Mouse (Mus musculus): ENCODE results near the gene Actr10.

DNA sequence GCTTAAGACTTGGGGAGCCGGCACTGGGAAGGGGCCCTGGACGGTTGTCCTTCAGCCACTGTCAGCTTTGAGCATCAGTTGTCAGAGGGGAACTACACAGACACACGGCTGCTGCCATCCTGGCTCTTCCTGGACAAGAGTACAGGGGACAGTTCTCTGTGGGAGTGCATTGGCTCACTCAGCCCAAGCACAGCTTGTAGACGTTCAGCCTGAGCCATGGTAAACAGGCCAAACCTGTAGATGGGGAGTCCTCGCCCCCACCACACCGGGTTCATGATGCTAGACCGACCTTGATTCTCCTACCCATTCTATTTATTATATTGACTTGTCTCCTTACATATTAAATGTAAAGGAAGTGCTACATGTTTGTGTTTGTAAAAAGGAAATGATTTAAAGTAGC lies 42.4 kb upstream of the Actr10 start:
- no peak for TF ChIP-seq ZKSCAN1 (IDR thresholded peaks at IDR 0.05; ENCODE audit: borderline replicate concordance, low read depth, low read length)
- TF ChIP-seq MYC (IDR thresholded peaks at IDR 0.05; ENCODE audit: low read depth, low read length) = no peak
- no peak for TF ChIP-seq CTCF (conservative IDR thresholded peaks at IDR 0.05 in 1 of 2, IDR thresholded peaks at IDR 0.05 in 1 of 2; ENCODE audit: low read depth in 2 of 2, low read length in 2 of 2)
- TF ChIP-seq KAT2A (IDR thresholded peaks at IDR 0.05; ENCODE audit: insufficient replicate concordance, low read length) = no peak
